Mouse (Mus musculus) heart, postnatal 0 days (tissue): Measurements from ENCODE around the gene Apol7a. TPM values are rescaled to one million over a fixed set of nuclear protein-coding genes. Genes with fewer than 3 reads are reported as not detected.
A peak's percentile ranks its signal among the peaks of the same experiment; 100 is the strongest.
"Not testable (repeated sequence)": the region's sequence is repeated elsewhere in the genome, so short reads cannot be mapped to it uniquely, and the experiment has no call there.

ENCODE experiments used
- ATAC-seq: fragments of 200-750 bp; cut with Nextera tagmentation; 2 replicates; pipeline ENCODE4 v1.8.0; 2017; ENCODE audit warnings: low read depth, moderate number of reproducible peaks, moderate library complexity; ENCODE audit not compliant: insufficient read depth
- DNase-seq: peaks from one replicate; pipeline ENCODE4 v3.0.0-alpha.2; 2016; ENCODE audit warnings: low spot score
- H3K27ac ChIP-seq: fragments of 300-500 bp; sonication (generic); 2 replicates; pipeline ENCODE4 v1.5.1; 2014; ENCODE audit warnings: low read depth, mild to moderate bottlenecking
- H3K27me3 ChIP-seq: fragments of 300-500 bp; sonication (generic); 2 replicates; pipeline ENCODE4 v1.6.1; 2014; ENCODE audit warnings: low read length, mixed read lengths; ENCODE audit not compliant: control insufficient read depth, insufficient read depth
- H3K36me3 ChIP-seq: fragments of 300-500 bp; sonication (generic); replicated peaks from 2 replicates; pipeline ENCODE4 v1.6.1; 2014; ENCODE audit warnings: low read length, mixed read lengths; ENCODE audit not compliant: control insufficient read depth, insufficient read depth
- H3K4me1 ChIP-seq: fragments of 300-500 bp; sonication (generic); 2 replicates; pipeline ENCODE4 v1.6.1; 2014; ENCODE audit warnings: antibody characterized with exemption; ENCODE audit not compliant: control insufficient read depth, insufficient read depth
- H3K4me2 ChIP-seq: fragments of 300-500 bp; sonication (generic); 2 replicates; pipeline ENCODE4 v1.6.1; 2014; ENCODE audit warnings: low read depth, mild to moderate bottlenecking, low read length, moderate library complexity
- H3K4me3 ChIP-seq: fragments of 300-500 bp; sonication (generic); 2 replicates; pipeline ENCODE4 v1.5.1; 2014; ENCODE audit warnings: low read depth, low read length
- H3K9ac ChIP-seq: fragments of 300-500 bp; sonication (generic); replicated peaks from 2 replicates; pipeline ENCODE4 v1.6.1; 2014; ENCODE audit warnings: low read depth, low read length, mixed read lengths
- H3K9me3 ChIP-seq: fragments of 300-500 bp; sonication (generic); replicated peaks from 2 replicates; pipeline ENCODE4 v1.6.1; 2016; ENCODE audit warnings: low read length; ENCODE audit not compliant: control insufficient read depth
- CTCF ChIP-seq: IDR thresholded peaks from 2 replicates; pipeline ENCODE4 v1.5.1; 2016; ENCODE audit warnings: antibody characterized with exemption, control low read depth, low read depth
- WGBS: fragments of 180-500 bp; shearing (Covaris S2); extraction: QIAGEN DNeasy Blood & Tissue Kit; methylation state at CpG from one replicate; pipeline ENCODE4 v1.1.7; 2014; 5-methylcytosine and 5-hydroxymethylcytosine counted together
- polyA plus RNA-seq: library from polyadenylated mRNA; unstranded; fragments of >200 nt; fragmentation: Nextera tagmentation; extraction: Ambion mirVana; gene quantifications from 2 replicates; pipeline ENCODE4 v1.2.1, GENCODE M21; 2015
- total RNA-seq: library from RNA; depleted of rRNA; stranded (reverse); fragments of >200 nt; gene quantifications from 2 replicates; pipeline ENCODE4 v1.2.3, GENCODE M21; 2014; ENCODE audit warnings: low replicate concordance

The Apol7a gene
- total and polyA plus RNA-seq, 2 experiments from 2014 or later: 0.20 to 1.3 TPM

DNA sequence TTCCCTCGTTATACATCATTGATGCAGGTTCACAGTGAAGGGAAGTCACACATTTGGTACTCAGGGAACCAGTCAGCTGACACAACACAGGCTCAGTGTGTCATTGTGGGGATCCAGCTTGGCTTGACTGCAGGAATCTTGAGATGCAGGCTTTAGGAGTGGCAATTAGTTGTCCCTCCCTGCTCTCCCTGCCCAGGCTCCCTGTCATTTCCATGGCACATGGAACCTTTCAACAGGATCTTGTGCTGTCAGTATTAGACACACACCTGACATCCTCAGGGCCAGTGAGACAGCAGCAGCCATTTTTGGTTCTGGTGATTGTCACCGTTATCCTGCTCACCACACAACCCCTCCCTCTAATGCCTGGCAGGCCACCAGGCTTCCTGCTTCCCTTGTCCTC lies 16.7 kb upstream of the Apol7a start:
- not testable (repeated sequence) for H3K4me2 ChIP-seq, H3K27me3 ChIP-seq, H3K9ac ChIP-seq, H3K4me3 ChIP-seq, H3K9me3 ChIP-seq, H3K27ac ChIP-seq, DNase-seq, H3K4me1 ChIP-seq, H3K36me3 ChIP-seq
- peak; percentile 73; the same call in 1 of the 2 replicates for ATAC-seq
- WGBS: 37% methylated on average over 2 of the region's 2 CpGs

DNA sequence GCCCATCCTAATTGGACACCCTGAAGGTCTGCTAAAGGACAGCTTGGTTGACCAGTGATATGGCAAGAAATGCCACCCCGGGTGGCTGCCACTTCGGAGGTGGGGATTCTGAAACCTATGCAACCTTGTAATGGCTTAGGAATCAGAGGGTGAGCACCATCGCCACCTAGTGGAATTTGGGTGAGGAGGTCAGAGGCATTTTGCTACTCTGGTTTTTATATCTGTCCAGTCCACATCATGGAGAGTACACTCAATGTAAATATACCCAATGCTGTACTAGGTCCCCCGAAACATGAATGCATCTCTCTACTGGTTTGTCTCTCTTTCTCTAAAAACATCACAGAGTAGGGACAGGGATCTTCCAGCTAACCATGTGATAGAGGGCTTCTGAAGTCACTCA lies 13.8 kb upstream of the Apol7a start:
- H3K9ac ChIP-seq, H3K4me3 ChIP-seq, H3K4me1 ChIP-seq, H3K9me3 ChIP-seq, H3K36me3 ChIP-seq, H3K4me2 ChIP-seq, H3K27me3 ChIP-seq, H3K27ac ChIP-seq: not testable (repeated sequence)
- DNase-seq: peak; percentile 6
- WGBS: 18% methylated on average over 4 of the region's 4 CpGs
- ATAC-seq: 0 out of 2 replicates have a peak, but pooled peaks have one; percentile 37
- TF ChIP-seq CTCF: peak; percentile 47

- H3K36me3 ChIP-seq, H3K4me3 ChIP-seq, H3K4me1 ChIP-seq, ATAC-seq, H3K9ac ChIP-seq, DNase-seq, H3K4me2 ChIP-seq, H3K27ac ChIP-seq, H3K27me3 ChIP-seq, H3K9me3 ChIP-seq: not testable (repeated sequence)
- WGBS: no CpG with 5 or more reads among the region's 4 CpGs
Measured at GRCm38 (mm10) chr15:77411035-77411434, 12.1 kb upstream of the Apol7a start, which contains the start of gene Apol9a. Gene Apol9a (minus strand): TSS chr15:77411135.

- H3K9ac ChIP-seq, H3K9me3 ChIP-seq, H3K4me1 ChIP-seq, H3K4me2 ChIP-seq, H3K27ac ChIP-seq, H3K27me3 ChIP-seq, H3K4me3 ChIP-seq, H3K36me3 ChIP-seq: not testable (repeated sequence)
- DNase-seq (peak; percentile 23), ATAC-seq (peak; percentile 47; the same call in 1 of the 2 replicates)
- 32% methylated on average over 10 of the region's 10 CpGs for WGBS
Measured at GRCm38 (mm10) chr15:77406370-77406769, 7.5 kb upstream of the Apol7a start.

DNA sequence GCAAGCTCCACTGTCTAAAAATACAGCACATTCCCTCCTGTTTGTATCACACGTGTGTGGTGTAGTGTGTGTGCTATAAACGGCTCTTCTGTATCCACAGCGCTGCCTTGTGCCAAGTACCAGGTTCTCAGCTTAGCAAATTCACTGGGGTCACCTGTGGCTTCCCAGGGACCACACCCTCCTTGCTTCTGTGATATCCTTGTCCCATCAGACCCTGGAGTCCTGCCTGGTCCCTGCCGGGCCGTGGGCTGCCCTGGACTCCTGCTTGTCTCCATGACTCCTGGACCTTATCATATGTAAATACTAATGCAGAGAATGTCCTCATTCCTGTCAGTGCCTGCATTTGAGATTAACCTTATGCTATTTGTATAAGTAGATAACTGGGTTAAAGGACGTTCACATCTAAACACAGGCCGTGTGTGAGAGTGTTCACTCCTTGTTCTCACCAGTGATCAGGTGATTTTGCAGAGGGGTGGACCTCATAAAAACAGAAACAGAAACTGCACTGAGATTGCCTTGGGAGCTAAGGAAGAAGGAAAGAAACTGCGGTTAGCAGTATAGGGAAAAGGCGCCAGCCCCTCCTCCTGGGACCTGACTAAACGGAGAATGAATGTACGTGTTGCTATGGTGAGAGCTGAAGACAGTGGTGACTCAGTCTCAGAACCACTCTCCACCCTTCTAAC lies 1.3 kb downstream of the Apol7a start:
- peak; percentile 87 for ATAC-seq
- DNase-seq: peak; percentile 73
- not testable (repeated sequence) for H3K4me3 ChIP-seq, H3K9me3 ChIP-seq, H3K9ac ChIP-seq, H3K4me2 ChIP-seq, H3K27me3 ChIP-seq, H3K4me1 ChIP-seq, H3K36me3 ChIP-seq
- WGBS: 17% methylated on average over 11 of the region's 11 CpGs
- peak overlapping the region; percentile 51 for H3K27ac ChIP-seq

- not testable (repeated sequence) for H3K9ac ChIP-seq, H3K27ac ChIP-seq, H3K9me3 ChIP-seq, H3K27me3 ChIP-seq, H3K4me1 ChIP-seq, ATAC-seq, DNase-seq, H3K4me2 ChIP-seq, H3K36me3 ChIP-seq, H3K4me3 ChIP-seq
- 52% methylated on average over 3 of the region's 3 CpGs for WGBS
Measured at GRCm38 (mm10) chr15:77393832-77394231, 5.1 kb downstream of the Apol7a start.
